8 mouse cellular contexts compared by ENCODE assay signal in the genomic region with DNA sequence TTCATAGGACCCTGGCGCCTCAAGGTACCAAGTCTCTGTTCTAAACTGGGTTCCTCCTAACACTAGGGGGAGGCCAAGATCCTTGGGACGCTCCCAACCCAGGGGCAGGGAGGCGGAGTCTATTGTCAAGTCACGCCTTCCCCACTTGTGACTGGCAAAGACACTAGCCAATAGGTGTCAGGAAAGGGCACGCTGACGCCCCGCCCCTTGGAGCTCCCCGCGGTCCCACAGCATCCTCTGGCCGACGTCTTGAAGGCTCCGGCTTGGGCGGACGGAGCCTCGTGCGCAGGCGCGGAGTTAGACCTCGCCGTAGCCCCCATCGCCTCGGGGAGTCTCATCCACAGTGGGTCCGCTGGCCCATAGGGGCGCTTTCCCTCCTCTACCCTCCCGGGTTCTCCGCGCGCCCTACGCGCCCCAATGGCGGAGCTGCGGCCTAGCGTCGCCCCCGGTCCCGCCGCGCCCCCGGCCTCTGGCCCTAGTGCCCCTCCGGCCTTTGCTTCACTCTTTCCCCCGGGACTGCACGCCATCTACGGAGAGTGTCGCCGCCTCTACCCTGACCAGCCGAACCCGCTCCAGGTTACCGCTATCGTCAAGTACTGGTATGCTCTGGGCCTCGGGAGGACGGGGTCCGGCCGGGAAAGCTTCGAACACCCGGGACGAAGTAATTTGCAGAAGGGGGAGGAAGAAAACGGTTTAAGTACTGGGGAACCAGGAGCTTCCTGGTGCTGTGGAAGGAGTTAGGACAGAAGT. TPM values are rescaled to one million over a fixed set of nuclear protein-coding genes. Genes with fewer than 3 reads are reported as not detected.
DNase-seq lines count a peak whose midpoint lies in the region; ATAC-seq and TF ChIP-seq lines count a peak whose summit lies in the region.

A gene (plus strand): TSS at position 211 of the 750 bp plus-strand sequence.

- peak within 1 kb of the TSS; percentile 95 for H3K27ac ChIP-seq in gastrocnemius, adult 2 months
- peak within 1 kb of the TSS; percentile 92 for H3K27ac ChIP-seq in hindbrain, postnatal 0 days
- peak within 1 kb of the TSS; percentile 87 for H3K27ac ChIP-seq in left cerebral cortex, adult 2 months

- WGBS in hindbrain, postnatal 0 days: under 1% methylated on average over 56 of the region's 57 CpGs

- intact Hi-C loops in gastrocnemius, adult 2 months (cut with DNase I): loop anchor here (1.0 to 2.0 kb wide), 2 partner anchors 47 to 56 kb away; no protein-coding TSS in a partner anchor
- intact Hi-C loops in left cerebral cortex, adult 2 months (cut with DNase I): loop anchor here (1.0 to 5.0 kb wide), 2 partner anchors 27 to 130 kb away; no protein-coding TSS in a partner anchor

- no peaks in the 10 kb centered on the region for H3K36me3 ChIP-seq in hindbrain, postnatal 0 days (ENCODE audit: insufficient read depth, low read length)

- peak; percentile 92 for TF ChIP-seq CTCF in gastrocnemius, adult 2 months (IDR thresholded peaks at IDR 0.05)
- peak; percentile 91 for TF ChIP-seq CTCF in hindbrain, postnatal 0 days (IDR thresholded peaks at IDR 0.05; ENCODE audit: low read depth)
- TF ChIP-seq CTCF in left cerebral cortex, adult 2 months (IDR thresholded peaks at IDR 0.05): peak; percentile 87

- peak within 1 kb of the TSS; percentile 82 for H3K9ac ChIP-seq in hindbrain, postnatal 0 days (replicated peaks; ENCODE audit: low read length)

- H3K4me3 ChIP-seq in gastrocnemius, adult 2 months: peak within 1 kb of the TSS; percentile 97
- peak within 1 kb of the TSS; percentile 91 for H3K4me3 ChIP-seq in hindbrain, postnatal 0 days (ENCODE audit: low read length)
- peak within 1 kb of the TSS; percentile 94 for H3K4me3 ChIP-seq in left cerebral cortex, adult 2 months

- ATAC-seq in hindbrain, postnatal 0 days: peak; percentile 92
- peak; percentile 83 for ATAC-seq in megakaryocyte, adult 5-6 weeks (ENCODE audit: poor library complexity, severe bottlenecking)

- peaks cover 35% of the 10 kb centered on the region for H3K4me1 ChIP-seq in hindbrain, postnatal 0 days (ENCODE audit: insufficient read depth, low read length)

- peak; percentile 98 for DNase-seq in WW6 (ENCODE audit: low read depth, low spot score)
- peak; percentile 96 to 98 for DNase-seq in cerebellum, postnatal 4 days (ENCODE audit: low spot score in 2 of 2)
- peak; percentile 98 for DNase-seq in gastrocnemius, adult 2 months
- peak; percentile 99 for DNase-seq in hindbrain, postnatal 0 days (ENCODE audit: low spot score)
- peak; percentile 97 to 98 for DNase-seq in left cerebral cortex, adult 2 months (ENCODE audit: extremely low spot score in 1 of 2, low spot score in 2 of 2)
- DNase-seq in right cerebral cortex, adult 2 months (ENCODE audit: low spot score in 2 of 2): peak; percentile 99
- peak; percentile 98 for DNase-seq in urinary bladder, postnatal 14 days (ENCODE audit: low spot score)

- H3K9me3 ChIP-seq in hindbrain, postnatal 0 days (ENCODE audit: low read length): no peaks in the 10 kb centered on the region

- H3K4me2 ChIP-seq in hindbrain, postnatal 0 days (ENCODE audit: low read depth, low read length): peak within 1 kb of the TSS; percentile 96

- no peaks in the 10 kb centered on the region for H3K27me3 ChIP-seq in hindbrain, postnatal 0 days (ENCODE audit: insufficient read depth, low read length)

RNA-seq across cellular contexts. Expression of the gene that starts here (rescaled TPM):
- total RNA-seq in gastrocnemius, adult 2 months (2021): 1 to 10 TPM; 5.1 to 6.1 TPM
- 21.4 and 21.9 TPM in 2 replicates for total RNA-seq in hindbrain, postnatal 0 days (2014; rRNA removed)
- 17.2 and 19.1 TPM in 2 replicates for polyA plus RNA-seq in hindbrain, postnatal 0 days (2015; fragmentation: Nextera tagmentation; extraction: Ambion mirVana)
- total RNA-seq in left cerebral cortex, adult 2 months (2021): 10 to 100 TPM; 19.4 to 20.1 TPM
- total RNA-seq in megakaryocyte, adult 5-6 weeks (2015): 6.4 and 6.9 TPM in 2 replicates
- total RNA-seq in megakaryocyte, adult 5-6 weeks (2017): 3.0 and 5.5 TPM in 2 replicates

Comparison
In these comparisons a context has a peak if more than half of its experiments do, and no peak if none do; other contexts are left out.
1. Peak in every context shown above with its lines: DNase-seq, ATAC-seq, H3K4me3 ChIP-seq and H3K27ac ChIP-seq.